ENCODE assay signal across 20 mouse cellular contexts in the genomic region with DNA sequence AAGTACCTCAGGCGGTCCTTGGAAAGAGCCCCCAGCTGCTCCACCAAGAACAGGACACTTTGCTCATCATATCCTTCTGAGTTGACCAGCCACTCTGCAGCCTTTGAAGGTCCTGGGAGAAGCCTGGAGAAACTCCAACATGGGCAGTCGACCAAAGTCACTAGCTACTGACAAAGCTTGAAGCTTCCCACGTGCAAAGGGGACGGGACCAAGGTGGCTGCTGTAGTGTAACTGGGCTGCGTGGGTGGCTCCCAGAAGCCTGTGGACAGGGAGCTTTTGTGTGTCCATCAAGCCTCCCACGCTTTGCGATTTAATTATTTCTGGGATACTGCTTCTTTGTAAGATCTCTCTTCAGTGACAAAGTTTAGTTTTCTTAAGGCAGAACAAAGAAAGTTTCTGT.
DNase-seq lines count a peak whose midpoint lies in the region; ATAC-seq and TF ChIP-seq lines count a peak whose summit lies in the region.
"Had no signal": no experiment of that assay in that cellular context is flagged by ENCODE, and none has a peak within 500 bp of the region (broad histone marks: within the 10 kb centered on the region; RNA-seq: fewer than 3 reads in every experiment).

No protein-coding gene starts in this region.

- H3K27ac ChIP-seq in hindbrain, postnatal 0 days, result no peak overlapping the region
- H3K27ac ChIP-seq in hindbrain, embryonic 12.5 days, result no peak overlapping the region
- H3K27ac ChIP-seq in midbrain, embryonic 11.5 days (ENCODE audit: low read depth, low read length), result no peak overlapping the region
- no peak overlapping the region for H3K27ac ChIP-seq in midbrain, embryonic 13.5 days
- H3K27ac ChIP-seq: gastrocnemius, adult 2 months; hindbrain, embryonic 15.5 days; layer of hippocampus, adult 2 months; left cerebral cortex, adult 2 months; liver, embryonic 12.5 days; lung, embryonic 15.5 days; neural tube, embryonic 12.5 days had no signal

- H3K4me3 ChIP-seq in hindbrain, postnatal 0 days (ENCODE audit: low read length), result no peak overlapping the region
- no peak overlapping the region for H3K4me3 ChIP-seq in hindbrain, embryonic 12.5 days
- no peak overlapping the region for H3K4me3 ChIP-seq in midbrain, embryonic 11.5 days (ENCODE audit: low read depth, low read length)
- H3K4me3 ChIP-seq in midbrain, embryonic 13.5 days (replicated peaks), result no peak overlapping the region
- H3K4me3 ChIP-seq: forebrain, embryonic 15.5 days; gastrocnemius, adult 2 months; hindbrain, embryonic 15.5 days; layer of hippocampus, adult 2 months; left cerebral cortex, adult 2 months; liver, embryonic 12.5 days; lung, embryonic 15.5 days; neural tube, embryonic 12.5 days had no signal

- peaks cover 16% of the 10 kb centered on the region; the same call in 1 of the 2 replicates for H3K4me1 ChIP-seq in hindbrain, postnatal 0 days (ENCODE audit: insufficient read depth, low read length)
- peaks cover 4% of the 10 kb centered on the region for H3K4me1 ChIP-seq in hindbrain, embryonic 12.5 days
- peaks cover 24% of the 10 kb centered on the region for H3K4me1 ChIP-seq in midbrain, embryonic 11.5 days (ENCODE audit: control insufficient read depth, insufficient read depth, low read length)
- peaks cover 28% of the 10 kb centered on the region for H3K4me1 ChIP-seq in midbrain, embryonic 13.5 days (replicated peaks)
- H3K4me1 ChIP-seq: liver, embryonic 12.5 days; neural tube, embryonic 12.5 days had no signal

- ATAC-seq in hindbrain, postnatal 0 days, result peak; percentile 76; the same call in 1 of the 2 replicates
- ATAC-seq in hindbrain, embryonic 12.5 days (ENCODE audit: low FRiP score), result no peak
- no peak for ATAC-seq in midbrain, embryonic 11.5 days (ENCODE audit: low FRiP score)
- no peak for ATAC-seq in midbrain, embryonic 13.5 days
- ATAC-seq: CD4-positive, CD25-positive, alpha-beta regulatory T cell, adult 4 months; forebrain, embryonic 15.5 days; liver, embryonic 12.5 days had no signal

- no peaks in the 10 kb centered on the region for H3K36me3 ChIP-seq in hindbrain, postnatal 0 days (ENCODE audit: insufficient read depth, low read length)
- H3K36me3 ChIP-seq in hindbrain, embryonic 12.5 days, result no peaks in the 10 kb centered on the region
- H3K36me3 ChIP-seq in midbrain, embryonic 11.5 days (ENCODE audit: control insufficient read depth, insufficient read depth, low read length), result no peaks in the 10 kb centered on the region
- H3K36me3 ChIP-seq in midbrain, embryonic 13.5 days, result no peaks in the 10 kb centered on the region
- H3K36me3 ChIP-seq: forebrain, embryonic 15.5 days; G1E; hindbrain, embryonic 15.5 days; liver, embryonic 12.5 days; lung, embryonic 15.5 days; neural tube, embryonic 12.5 days had no signal

- 33% methylated on average over 7 of the region's 7 CpGs for WGBS in hindbrain, postnatal 0 days
- WGBS in hindbrain, embryonic 12.5 days, result 33% methylated on average over 7 of the region's 7 CpGs
- WGBS in midbrain, embryonic 11.5 days, result 30% methylated on average over 7 of the region's 7 CpGs
- 24% methylated on average over 7 of the region's 7 CpGs for WGBS in midbrain, embryonic 13.5 days

- peak; percentile 13 for DNase-seq in cerebellum, adult 9-10 months
- DNase-seq in cerebellum, adult 11 months, result no peak
- peak; percentile 56 for DNase-seq in hindbrain, postnatal 0 days (ENCODE audit: low spot score)
- DNase-seq in midbrain, embryonic 11.5 days (ENCODE audit: low spot score, missing footprints), result peak; percentile 81
- DNase-seq in right cerebral cortex, postnatal 4 days, result peak; percentile 28
- no peak for DNase-seq in embryo, embryonic 10.5 days (ENCODE audit: low spot score)
- DNase-seq: gastrocnemius, adult 2 months; kidney, adult 11 months; thymus, adult 2 months had no signal

- no peak overlapping the region for H3K4me2 ChIP-seq in hindbrain, postnatal 0 days (ENCODE audit: low read depth, low read length)
- H3K4me2 ChIP-seq in hindbrain, embryonic 12.5 days (replicated peaks), result no peak overlapping the region
- H3K4me2 ChIP-seq in midbrain, embryonic 11.5 days, result no peak overlapping the region
- no peak overlapping the region for H3K4me2 ChIP-seq in midbrain, embryonic 13.5 days (replicated peaks)
- H3K4me2 ChIP-seq: forebrain, embryonic 15.5 days; hindbrain, embryonic 15.5 days; liver, embryonic 12.5 days; lung, embryonic 15.5 days; neural tube, embryonic 12.5 days had no signal

- no peak for TF ChIP-seq CTCF in hindbrain, postnatal 0 days (IDR thresholded peaks at IDR 0.05; ENCODE audit: low read depth)

- H3K27me3 ChIP-seq in hindbrain, postnatal 0 days (ENCODE audit: insufficient read depth, low read length), result no peaks in the 10 kb centered on the region
- H3K27me3 ChIP-seq in hindbrain, embryonic 12.5 days, result no peaks in the 10 kb centered on the region
- no peaks in the 10 kb centered on the region for H3K27me3 ChIP-seq in midbrain, embryonic 11.5 days (ENCODE audit: control insufficient read depth, insufficient read depth, low read length)
- H3K27me3 ChIP-seq in midbrain, embryonic 13.5 days, result 0 out of 2 replicates have a peak, but pooled peaks cover 3% of the 10 kb centered on the region
- H3K27me3 ChIP-seq: forebrain, embryonic 15.5 days; hindbrain, embryonic 15.5 days; liver, embryonic 12.5 days; lung, embryonic 15.5 days; neural tube, embryonic 12.5 days had no signal

- H3K9me3 ChIP-seq in hindbrain, postnatal 0 days (ENCODE audit: low read length), result no peaks in the 10 kb centered on the region
- no peaks in the 10 kb centered on the region for H3K9me3 ChIP-seq in hindbrain, embryonic 12.5 days (replicated peaks)
- H3K9me3 ChIP-seq in midbrain, embryonic 11.5 days (ENCODE audit: control insufficient read depth, low read length), result no peaks in the 10 kb centered on the region
- no peaks in the 10 kb centered on the region for H3K9me3 ChIP-seq in midbrain, embryonic 13.5 days
- H3K9me3 ChIP-seq: forebrain, embryonic 15.5 days; G1E; hindbrain, embryonic 15.5 days; liver, embryonic 12.5 days; lung, embryonic 15.5 days; neural tube, embryonic 12.5 days had no signal

- H3K9ac ChIP-seq in hindbrain, postnatal 0 days (replicated peaks; ENCODE audit: low read length), result no peak overlapping the region
- no peak overlapping the region for H3K9ac ChIP-seq in hindbrain, embryonic 12.5 days
- no peak overlapping the region for H3K9ac ChIP-seq in midbrain, embryonic 11.5 days (ENCODE audit: low read length)
- H3K9ac ChIP-seq in midbrain, embryonic 13.5 days (replicated peaks), result no peak overlapping the region
- H3K9ac ChIP-seq: forebrain, embryonic 15.5 days; hindbrain, embryonic 15.5 days; liver, embryonic 12.5 days; lung, embryonic 15.5 days; neural tube, embryonic 12.5 days had no signal

Comparison
In these comparisons a context has a peak if more than half of its experiments do, and no peak if none do; other contexts are left out.
1. DNase-seq: peak in cerebellum, adult 9-10 months (single experiment), hindbrain, postnatal 0 days (single experiment), midbrain, embryonic 11.5 days (single experiment) and right cerebral cortex, postnatal 4 days (single experiment); none in cerebellum, adult 11 months (single experiment) and embryo, embryonic 10.5 days (single experiment).